Mouse (Mus musculus): ENCODE measurements around the gene H2-Ke6.
A peak's percentile ranks its signal among the peaks of the same experiment; 100 is the strongest.
"Not testable (repeated sequence)": the region's sequence is repeated elsewhere in the genome, so short reads cannot be mapped to it uniquely, and the experiment has no call there.

H2-Ke6 gene

DNA sequence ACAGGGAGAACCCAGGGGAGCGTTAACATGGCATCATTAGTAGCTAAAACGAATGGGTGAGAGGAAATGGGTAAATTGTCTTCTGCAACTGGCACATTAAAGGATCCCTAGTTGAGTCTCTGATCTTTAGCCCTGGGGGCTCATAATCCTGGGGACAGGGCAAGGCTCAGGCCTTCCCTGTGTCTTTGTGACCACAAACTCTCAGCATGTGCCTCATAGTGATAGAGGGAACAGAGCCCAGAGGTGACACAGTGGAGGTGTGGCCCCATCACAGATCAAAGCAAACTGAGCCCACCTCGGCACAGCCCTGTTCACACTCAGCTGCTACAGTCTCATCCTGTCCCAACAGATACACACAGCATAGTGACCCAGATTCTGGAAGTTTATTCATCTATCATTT, 32.2 kb downstream of the H2-Ke6 start:
- DNase-seq: no peak

DNA sequence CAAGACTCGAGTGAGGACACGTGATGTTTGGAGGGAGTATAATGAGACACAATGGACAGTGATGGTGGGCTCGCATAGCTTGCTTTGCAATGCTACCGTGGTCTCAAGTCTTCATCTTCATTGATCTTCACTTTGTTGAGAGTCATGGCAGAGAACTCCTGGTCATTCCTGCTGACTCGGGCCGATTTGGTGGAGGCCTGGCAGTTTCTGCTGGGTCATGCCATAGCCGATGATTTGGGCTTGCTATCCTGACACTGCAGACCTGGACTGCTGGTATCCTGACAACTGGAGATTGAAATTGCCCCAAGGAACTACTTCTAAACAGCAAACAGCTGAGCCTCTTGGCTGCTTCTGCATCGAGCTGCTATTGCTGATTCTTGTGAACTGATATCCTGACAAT, 32.9 kb downstream of the H2-Ke6 start:
- no peak for DNase-seq

DNA sequence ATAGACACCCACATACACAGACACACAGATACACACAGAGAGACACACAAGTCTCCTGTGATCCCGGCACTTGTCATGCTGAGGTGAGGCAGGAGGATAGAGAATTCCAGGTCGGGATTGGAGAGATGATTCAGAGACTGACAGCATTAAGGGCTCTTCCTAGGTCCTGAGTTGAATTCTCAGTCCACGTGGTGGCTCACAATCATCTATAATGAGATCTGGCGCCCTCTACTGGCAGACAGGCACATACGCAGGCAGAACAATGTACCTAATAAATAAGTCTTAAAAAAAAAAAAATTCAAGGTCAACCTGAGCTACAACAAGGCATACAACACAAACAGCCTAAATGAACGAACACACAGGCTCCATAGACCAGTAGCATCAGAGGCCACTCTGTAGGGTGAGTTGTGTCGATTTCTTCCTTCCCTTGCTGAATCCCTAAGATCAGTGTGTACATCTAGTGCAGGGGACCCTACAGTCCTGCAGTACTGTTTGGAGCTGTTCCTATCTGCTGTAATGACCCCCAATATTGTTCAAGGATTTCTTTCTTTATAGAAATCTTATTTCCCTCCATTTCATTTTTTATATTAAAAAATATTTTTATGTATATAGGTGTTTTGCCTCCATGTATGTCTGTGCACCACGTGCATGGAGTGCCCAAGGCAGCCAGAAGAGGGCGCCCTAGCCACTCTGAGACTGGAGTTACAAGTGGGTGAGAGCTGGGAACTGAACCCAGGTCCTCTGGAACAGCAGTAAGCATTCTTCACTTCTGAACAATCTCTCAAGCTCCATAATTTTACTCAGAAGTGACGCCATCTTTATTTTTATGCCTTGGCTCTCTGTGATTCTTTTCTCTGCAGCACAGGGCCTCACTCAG, 35.8 kb downstream of the H2-Ke6 start:
- no peak for DNase-seq

GRCm38 (mm10) chr17:33982136-33982535, 45.7 kb downstream of the H2-Ke6 start:
- DNase-seq: not testable (repeated sequence)

GRCm38 (mm10) chr17:33981192-33981909, 46.5 kb downstream of the H2-Ke6 start:
- peak; percentile 97 for DNase-seq

GRCm38 (mm10) chr17:33980181-33981035, 47.5 kb downstream of the H2-Ke6 start:
- no peak for DNase-seq

GRCm38 (mm10) chr17:33979512-33980050, 48.3 kb downstream of the H2-Ke6 start:
- no peak for DNase-seq

GRCm38 (mm10) chr17:33978631-33979031, 49.2 kb downstream of the H2-Ke6 start:
- peak; percentile 85 for DNase-seq

DNA sequence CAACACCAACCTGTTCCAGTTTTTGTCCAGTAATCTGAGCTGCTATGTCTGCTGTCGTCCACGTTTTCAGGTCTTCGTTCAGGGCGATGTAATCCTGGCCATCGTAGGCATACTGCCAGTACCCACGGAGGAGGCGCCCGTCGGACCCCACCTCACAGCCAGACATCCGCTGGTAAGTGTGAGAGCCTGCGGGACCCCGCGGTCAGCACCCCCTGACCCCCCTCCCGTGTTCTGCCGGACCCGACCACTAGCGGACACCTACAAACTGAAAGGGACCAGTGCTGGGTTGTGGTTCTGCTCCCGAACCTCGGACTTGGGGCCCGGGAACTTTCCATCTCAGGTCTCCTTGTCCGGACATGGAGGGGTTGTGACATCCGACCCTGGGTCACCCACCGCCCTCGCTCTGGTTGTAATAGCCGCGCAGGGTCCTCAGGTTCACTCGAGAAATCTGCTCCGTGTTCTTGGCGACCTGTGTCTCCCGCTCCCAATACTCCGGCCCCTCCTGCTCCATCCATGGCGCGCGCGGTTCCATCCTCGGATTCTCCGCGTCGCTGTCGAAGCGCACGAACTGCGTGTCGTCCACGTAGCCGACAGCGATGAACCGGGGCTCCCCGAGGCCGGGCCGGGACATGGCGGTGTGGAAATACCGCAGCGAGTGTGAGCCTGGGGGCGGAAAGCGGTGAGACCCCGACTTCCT, 49.9 kb downstream of the H2-Ke6 start:
- DNase-seq: no peak
